Mouse (Mus musculus): ENCODE data around the gene Gtf2f2. TPM values are rescaled to one million over a fixed set of nuclear protein-coding genes. Genes with fewer than 3 reads are reported as not detected.
A peak's percentile ranks its signal among the peaks of the same experiment; 100 is the strongest.

The Gtf2f2 gene
- 29.6 and 30.9 TPM in 2 replicates for polyA plus RNA-seq (2015; fragmentation: Nextera tagmentation; extraction: Ambion mirVana)

GRCm38 (mm10) chr14:76010102-76011061 is at the start of gene Gtf2f2:
Gene Gtf2f2 (minus strand): TSS chr14:76010865.
- 1% methylated on average over 67 of the region's 67 CpGs for WGBS
- H3K9ac ChIP-seq (ENCODE audit: low read length): peak within 1 kb of the TSS; percentile 92
- H3K27me3 ChIP-seq (ENCODE audit: control insufficient read depth, insufficient read depth, low read length): no peaks in the 10 kb centered on the region
- H3K4me2 ChIP-seq (ENCODE audit: low read depth, low read length): peak within 1 kb of the TSS; percentile 85
- H3K36me3 ChIP-seq (ENCODE audit: control insufficient read depth, insufficient read depth, low read length): no peaks in the 10 kb centered on the region
- peaks cover 14% of the 10 kb centered on the region for H3K4me1 ChIP-seq (ENCODE audit: control insufficient read depth, insufficient read depth, low read length)
- peak within 1 kb of the TSS; percentile 86 for H3K27ac ChIP-seq (ENCODE audit: low read length)
- ATAC-seq (ENCODE audit: insufficient read depth, low FRiP score): peak; percentile 91
- no peaks in the 10 kb centered on the region for H3K9me3 ChIP-seq (replicated peaks; ENCODE audit: control insufficient read depth, low read length)
- H3K4me3 ChIP-seq (replicated peaks; ENCODE audit: low read length): peak within 1 kb of the TSS; percentile 97

GRCm38 (mm10) chr14:76059441-76059840 is 48.8 kb upstream of the Gtf2f2 start:
- no peaks in the 10 kb centered on the region for H3K4me1 ChIP-seq (ENCODE audit: control insufficient read depth, insufficient read depth, low read length)
- no peak overlapping the region for H3K9ac ChIP-seq (ENCODE audit: low read length)
- no peaks in the 10 kb centered on the region for H3K36me3 ChIP-seq (ENCODE audit: control insufficient read depth, insufficient read depth, low read length)
- no peak overlapping the region for H3K4me2 ChIP-seq (ENCODE audit: low read depth, low read length)
- no peak overlapping the region for H3K27ac ChIP-seq (ENCODE audit: low read length)
- H3K9me3 ChIP-seq (replicated peaks; ENCODE audit: control insufficient read depth, low read length): no peaks in the 10 kb centered on the region
- no peaks in the 10 kb centered on the region for H3K27me3 ChIP-seq (ENCODE audit: control insufficient read depth, insufficient read depth, low read length)
- WGBS: 75% methylated on average over 5 of the region's 5 CpGs
- ATAC-seq (ENCODE audit: insufficient read depth, low FRiP score): no peak
- no peak overlapping the region for H3K4me3 ChIP-seq (replicated peaks; ENCODE audit: low read length)

GRCm38 (mm10) chr14:76053726-76054125 is 43.1 kb upstream of the Gtf2f2 start:
- Histone ChIP-seq H3K36me3 (ENCODE audit: control insufficient read depth, insufficient read depth, low read length) (no peaks in the 10 kb centered on the region), H3K27ac (ENCODE audit: low read length) (no peak overlapping the region), H3K9me3 (replicated peaks; ENCODE audit: control insufficient read depth, low read length) (no peaks in the 10 kb centered on the region), H3K9ac (ENCODE audit: low read length) (no peak overlapping the region), H3K4me2 (ENCODE audit: low read depth, low read length) (no peak overlapping the region), H3K4me1 (ENCODE audit: control insufficient read depth, insufficient read depth, low read length) (no peaks in the 10 kb centered on the region), H3K27me3 (ENCODE audit: control insufficient read depth, insufficient read depth, low read length) (no peaks in the 10 kb centered on the region), H3K4me3 (replicated peaks; ENCODE audit: low read length) (no peak overlapping the region)
- WGBS: 67% methylated on average over 11 of the region's 11 CpGs
- no peak for ATAC-seq (ENCODE audit: insufficient read depth, low FRiP score)

GRCm38 (mm10) chr14:76051966-76052365 is 41.3 kb upstream of the Gtf2f2 start:
- Histone ChIP-seq H3K4me3 (replicated peaks; ENCODE audit: low read length) (no peak overlapping the region), H3K9me3 (replicated peaks; ENCODE audit: control insufficient read depth, low read length) (no peaks in the 10 kb centered on the region), H3K9ac (ENCODE audit: low read length) (no peak overlapping the region), H3K27ac (ENCODE audit: low read length) (no peak overlapping the region), H3K4me2 (ENCODE audit: low read depth, low read length) (no peak overlapping the region), H3K27me3 (ENCODE audit: control insufficient read depth, insufficient read depth, low read length) (no peaks in the 10 kb centered on the region), H3K4me1 (ENCODE audit: control insufficient read depth, insufficient read depth, low read length) (no peaks in the 10 kb centered on the region), H3K36me3 (ENCODE audit: control insufficient read depth, insufficient read depth, low read length) (no peaks in the 10 kb centered on the region)
- WGBS: 80% methylated on average over 7 of the region's 7 CpGs
- no peak for ATAC-seq (ENCODE audit: insufficient read depth, low FRiP score)

GRCm38 (mm10) chr14:76045767-76046166 is 35.1 kb upstream of the Gtf2f2 start:
- no peak for ATAC-seq (ENCODE audit: insufficient read depth, low FRiP score)
- Histone ChIP-seq H3K27ac (ENCODE audit: low read length) (no peak overlapping the region), H3K4me1 (ENCODE audit: control insufficient read depth, insufficient read depth, low read length) (no peaks in the 10 kb centered on the region), H3K4me2 (ENCODE audit: low read depth, low read length) (no peak overlapping the region), H3K36me3 (ENCODE audit: control insufficient read depth, insufficient read depth, low read length) (no peaks in the 10 kb centered on the region), H3K9me3 (replicated peaks; ENCODE audit: control insufficient read depth, low read length) (no peaks in the 10 kb centered on the region), H3K9ac (ENCODE audit: low read length) (no peak overlapping the region), H3K4me3 (replicated peaks; ENCODE audit: low read length) (no peak overlapping the region), H3K27me3 (ENCODE audit: control insufficient read depth, insufficient read depth, low read length) (no peaks in the 10 kb centered on the region)
- 45% methylated on average over 1 of the region's 1 CpGs for WGBS

- Histone ChIP-seq H3K9me3 (replicated peaks; ENCODE audit: control insufficient read depth, low read length) (no peaks in the 10 kb centered on the region), H3K9ac (ENCODE audit: low read length) (no peak overlapping the region), H3K36me3 (ENCODE audit: control insufficient read depth, insufficient read depth, low read length) (no peaks in the 10 kb centered on the region), H3K4me2 (ENCODE audit: low read depth, low read length) (no peak overlapping the region), H3K27me3 (ENCODE audit: control insufficient read depth, insufficient read depth, low read length) (no peaks in the 10 kb centered on the region), H3K4me3 (replicated peaks; ENCODE audit: low read length) (no peak overlapping the region), H3K4me1 (ENCODE audit: control insufficient read depth, insufficient read depth, low read length) (no peaks in the 10 kb centered on the region), H3K27ac (ENCODE audit: low read length) (no peak overlapping the region)
- 56% methylated on average over 3 of the region's 3 CpGs for WGBS
- ATAC-seq (ENCODE audit: insufficient read depth, low FRiP score): no peak
Measured at GRCm38 (mm10) chr14:76044164-76044557, 33.5 kb upstream of the Gtf2f2 start.

GRCm38 (mm10) chr14:76043251-76044163 is 32.8 kb upstream of the Gtf2f2 start:
- H3K4me1 ChIP-seq (ENCODE audit: control insufficient read depth, insufficient read depth, low read length): no peaks in the 10 kb centered on the region
- no peaks in the 10 kb centered on the region for H3K36me3 ChIP-seq (ENCODE audit: control insufficient read depth, insufficient read depth, low read length)
- 73% methylated on average over 14 of the region's 14 CpGs for WGBS
- H3K27ac ChIP-seq (ENCODE audit: low read length): no peak overlapping the region
- no peak overlapping the region for H3K4me2 ChIP-seq (ENCODE audit: low read depth, low read length)
- H3K27me3 ChIP-seq (ENCODE audit: control insufficient read depth, insufficient read depth, low read length): no peaks in the 10 kb centered on the region
- no peaks in the 10 kb centered on the region for H3K9me3 ChIP-seq (replicated peaks; ENCODE audit: control insufficient read depth, low read length)
- no peak for ATAC-seq (ENCODE audit: insufficient read depth, low FRiP score)
- H3K4me3 ChIP-seq (replicated peaks; ENCODE audit: low read length): no peak overlapping the region
- no peak overlapping the region for H3K9ac ChIP-seq (ENCODE audit: low read length)

- H3K4me1 ChIP-seq (ENCODE audit: control insufficient read depth, insufficient read depth, low read length): no peaks in the 10 kb centered on the region
- ATAC-seq (ENCODE audit: insufficient read depth, low FRiP score): no peak
- no peak overlapping the region for H3K4me2 ChIP-seq (ENCODE audit: low read depth, low read length)
- H3K27ac ChIP-seq (ENCODE audit: low read length): no peak overlapping the region
- no peaks in the 10 kb centered on the region for H3K36me3 ChIP-seq (ENCODE audit: control insufficient read depth, insufficient read depth, low read length)
- H3K9me3 ChIP-seq (replicated peaks; ENCODE audit: control insufficient read depth, low read length): no peaks in the 10 kb centered on the region
- H3K9ac ChIP-seq (ENCODE audit: low read length): no peak overlapping the region
- no peak overlapping the region for H3K4me3 ChIP-seq (replicated peaks; ENCODE audit: low read length)
- WGBS: 30% methylated on average over 7 of the region's 7 CpGs
- H3K27me3 ChIP-seq (ENCODE audit: control insufficient read depth, insufficient read depth, low read length): no peaks in the 10 kb centered on the region
Measured at GRCm38 (mm10) chr14:76033221-76033637, 22.6 kb upstream of the Gtf2f2 start.

Measured in stomach, embryonic 16.5 days (tissue).